ENCODE assay signal across 10 mouse cellular contexts in genomic region chr7:117474302-117474701, GRCm38 (mm10).
DNase-seq lines count a peak whose midpoint lies in the region; ATAC-seq and TF ChIP-seq lines count a peak whose summit lies in the region.
"Had no signal": no experiment of that assay in that cellular context is flagged by ENCODE, and none has a peak within 500 bp of the region (broad histone marks: within the 10 kb centered on the region; RNA-seq: fewer than 3 reads in every experiment).

No protein-coding gene starts in this region.

- no peak overlapping the region for H3K4me3 ChIP-seq in heart, postnatal 0 days (ENCODE audit: low read depth, low read length)
- no peak overlapping the region for H3K4me3 ChIP-seq in neural tube, embryonic 15.5 days (replicated peaks)
- H3K4me3 ChIP-seq in limb, embryonic 10.5 days, result no peak overlapping the region
- H3K4me3 ChIP-seq: lung, embryonic 15.5 days had no signal

- no peak overlapping the region for H3K27ac ChIP-seq in heart, postnatal 0 days (ENCODE audit: low read depth)
- H3K27ac ChIP-seq in neural tube, embryonic 15.5 days (replicated peaks), result no peak overlapping the region
- no peak overlapping the region for H3K27ac ChIP-seq in limb, embryonic 10.5 days
- H3K27ac ChIP-seq: lung, embryonic 15.5 days had no signal

- peaks cover 16% of the 10 kb centered on the region for H3K4me1 ChIP-seq in heart, postnatal 0 days (ENCODE audit: control insufficient read depth, insufficient read depth)
- H3K4me1 ChIP-seq in neural tube, embryonic 15.5 days, result peaks cover 25% of the 10 kb centered on the region
- peaks cover 42% of the 10 kb centered on the region for H3K4me1 ChIP-seq in limb, embryonic 10.5 days

- no peak overlapping the region for H3K4me2 ChIP-seq in heart, postnatal 0 days (ENCODE audit: low read depth, low read length)
- no peak overlapping the region for H3K4me2 ChIP-seq in neural tube, embryonic 15.5 days
- H3K4me2 ChIP-seq: lung, embryonic 15.5 days had no signal

- no peak for ATAC-seq in heart, postnatal 0 days (ENCODE audit: insufficient read depth, low read depth)
- no peak for ATAC-seq in neural tube, embryonic 15.5 days (ENCODE audit: low FRiP score)

- DNase-seq in heart, postnatal 0 days (ENCODE audit: low spot score), result peak; percentile 63
- no peak for DNase-seq in heart, postnatal 4 days
- peak; percentile 23 for DNase-seq in neural tube, embryonic 10.5 days (ENCODE audit: extremely low spot score, low spot score)
- DNase-seq in limb, embryonic 10.5 days (ENCODE audit: low spot score), result peak; percentile 32
- no peak for DNase-seq in thymus, adult 18-20 months
- DNase-seq in c-Kit-positive CD71-positive TER-119-positive erythroid progenitor cells, embryonic 14.5 days (ENCODE audit: low spot score), result no peak
- DNase-seq: heart, postnatal 36 days; kidney, postnatal 10 days had no signal

- no peak overlapping the region for H3K9ac ChIP-seq in heart, postnatal 0 days (replicated peaks; ENCODE audit: low read depth, low read length)
- H3K9ac ChIP-seq in neural tube, embryonic 15.5 days (replicated peaks), result no peak overlapping the region
- H3K9ac ChIP-seq: lung, embryonic 15.5 days had no signal

- 0 out of 2 replicates have a peak, but pooled peaks have one; percentile 61 for TF ChIP-seq EP300 in heart, postnatal 0 days (IDR thresholded peaks at IDR 0.05; ENCODE audit: low read depth)

- H3K27me3 ChIP-seq in heart, postnatal 0 days (ENCODE audit: control insufficient read depth, insufficient read depth, low read length), result no peaks in the 10 kb centered on the region
- H3K27me3 ChIP-seq in neural tube, embryonic 15.5 days (replicated peaks), result 0 out of 2 replicates have a peak, but pooled peaks cover 3% of the 10 kb centered on the region
- no peaks in the 10 kb centered on the region for H3K27me3 ChIP-seq in limb, embryonic 10.5 days (ENCODE audit: low read depth, poor library complexity, severe bottlenecking)
- H3K27me3 ChIP-seq: lung, embryonic 15.5 days had no signal

- H3K36me3 ChIP-seq in heart, postnatal 0 days (replicated peaks; ENCODE audit: control insufficient read depth, insufficient read depth, low read length), result no peaks in the 10 kb centered on the region
- H3K36me3 ChIP-seq in neural tube, embryonic 15.5 days, result no peaks in the 10 kb centered on the region
- H3K36me3 ChIP-seq in limb, embryonic 10.5 days, result no peaks in the 10 kb centered on the region
- H3K36me3 ChIP-seq: lung, embryonic 15.5 days had no signal

- no peak for TF ChIP-seq CTCF in heart, postnatal 0 days (IDR thresholded peaks at IDR 0.05; ENCODE audit: low read depth)

- 13% methylated on average over 2 of the region's 2 CpGs for WGBS in heart, postnatal 0 days
- 12% methylated on average over 2 of the region's 2 CpGs for WGBS in neural tube, embryonic 15.5 days
- 37% methylated on average over 2 of the region's 2 CpGs for WGBS in limb, embryonic 10.5 days

- H3K9me3 ChIP-seq in heart, postnatal 0 days (replicated peaks; ENCODE audit: control insufficient read depth, low read length), result no peaks in the 10 kb centered on the region
- H3K9me3 ChIP-seq in neural tube, embryonic 15.5 days (replicated peaks), result no peaks in the 10 kb centered on the region
- no peaks in the 10 kb centered on the region for H3K9me3 ChIP-seq in limb, embryonic 10.5 days (replicated peaks)
- H3K9me3 ChIP-seq: lung, embryonic 15.5 days had no signal

Comparison
In these comparisons a context has a peak if more than half of its experiments do, and no peak if none do; other contexts are left out.
1. DNase-seq: peak in heart, postnatal 0 days (single experiment), neural tube, embryonic 10.5 days (single experiment) and limb, embryonic 10.5 days (single experiment); none in heart, postnatal 4 days (single experiment), thymus, adult 18-20 months (0 of 2) and c-Kit-positive CD71-positive TER-119-positive erythroid progenitor cells, embryonic 14.5 days (single experiment).